Mouse (Mus musculus): ENCODE results near the gene Cercam.

DNA sequence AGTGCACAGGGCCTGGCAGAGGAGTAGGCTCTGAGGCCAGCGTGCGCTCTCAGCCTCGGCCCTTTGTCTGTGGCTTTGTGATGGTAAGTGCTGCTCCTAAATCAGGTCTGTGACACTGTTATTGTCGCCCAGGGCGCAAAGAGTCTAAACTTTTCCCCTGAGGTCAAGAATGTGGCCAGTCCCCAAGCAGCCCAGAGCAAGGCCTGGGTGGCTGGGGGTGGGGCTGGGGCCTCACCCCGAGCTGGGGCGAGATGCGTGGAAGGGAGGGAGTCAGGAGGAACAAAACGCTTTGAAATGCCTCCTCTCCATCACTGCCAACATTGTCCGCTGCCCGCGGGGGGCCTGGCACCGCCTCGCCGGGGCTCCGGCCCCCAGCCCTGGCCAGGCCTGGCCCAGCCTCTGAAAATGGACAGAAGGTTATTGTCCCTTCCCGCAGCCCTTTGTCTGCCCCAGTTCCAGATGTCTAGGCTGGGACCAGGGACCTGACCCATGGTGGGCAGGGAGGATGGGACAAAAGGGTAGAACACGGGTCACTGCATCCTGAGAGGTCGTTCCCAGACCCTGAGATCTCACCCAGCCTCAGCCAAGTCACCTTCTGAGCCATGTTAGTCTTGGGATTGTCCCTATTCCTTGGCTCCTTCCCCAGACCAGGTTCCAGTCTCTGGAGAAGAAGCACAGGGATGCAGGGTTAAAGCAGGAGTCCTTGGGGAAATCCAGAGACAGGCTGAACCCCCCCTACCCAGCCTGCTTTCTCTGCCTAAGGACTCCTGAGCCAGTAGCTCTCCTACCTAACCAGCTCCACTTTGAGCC is 12.3 kb upstream of the Cercam start:
- TF ChIP-seq CTCF (IDR thresholded peaks at IDR 0.05; ENCODE audit: borderline replicate concordance, control insufficient read depth, extremely low read depth, insufficient read depth, low read length, poor library complexity) (no peak), POLR2A (IDR thresholded peaks at IDR 0.05; ENCODE audit: control insufficient read depth, extremely low read depth, insufficient read depth, low read length, poor library complexity) (no peak)
